Mouse (Mus musculus) adrenal gland (tissue): Measurements from ENCODE around the gene Ptcd1.
"Not testable (repeated sequence)": the region's sequence is repeated elsewhere in the genome, so short reads cannot be mapped to it uniquely, and the experiment has no call there.

Source experiments
- intact Hi-C: fragments of 180-260 bp; cut with DNase I; formaldehyde crosslinking; loops from one replicate; pipeline ENCODE4 v1.15.1; 2025

The Ptcd1 gene

GRCm38 (mm10) chr5:145165184-145165583, 1.7 kb downstream of the Ptcd1 start:
- intact Hi-C loops: no loop called here

GRCm38 (mm10) chr5:145164710-145165109, 2.2 kb downstream of the Ptcd1 start:
- intact Hi-C loops: no loop called here

- intact Hi-C loops: no loop called here
Measured at GRCm38 (mm10) chr5:145161361-145161760, 5.5 kb downstream of the Ptcd1 start.

DNA sequence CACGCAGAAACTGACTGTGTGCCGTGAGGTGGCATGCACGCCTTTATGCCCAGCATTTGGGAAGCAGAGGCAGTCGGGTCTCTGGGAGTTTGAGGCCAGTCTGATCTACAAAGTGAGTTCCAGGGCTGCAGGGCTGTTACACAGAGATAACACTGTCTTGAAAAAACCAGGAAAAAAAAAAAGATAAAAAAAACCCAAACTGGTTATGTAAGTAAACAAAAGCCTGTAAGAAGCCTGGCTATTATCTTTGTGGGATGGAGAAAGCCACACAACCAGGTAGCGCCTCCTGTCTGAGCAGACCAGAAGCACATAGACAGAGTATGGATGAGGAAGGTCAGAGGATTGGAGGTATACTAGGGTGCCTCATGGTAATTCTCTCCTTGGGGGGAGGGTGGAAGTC, 14.2 kb downstream of the Ptcd1 start:
- intact Hi-C loops: no loop called here

DNA sequence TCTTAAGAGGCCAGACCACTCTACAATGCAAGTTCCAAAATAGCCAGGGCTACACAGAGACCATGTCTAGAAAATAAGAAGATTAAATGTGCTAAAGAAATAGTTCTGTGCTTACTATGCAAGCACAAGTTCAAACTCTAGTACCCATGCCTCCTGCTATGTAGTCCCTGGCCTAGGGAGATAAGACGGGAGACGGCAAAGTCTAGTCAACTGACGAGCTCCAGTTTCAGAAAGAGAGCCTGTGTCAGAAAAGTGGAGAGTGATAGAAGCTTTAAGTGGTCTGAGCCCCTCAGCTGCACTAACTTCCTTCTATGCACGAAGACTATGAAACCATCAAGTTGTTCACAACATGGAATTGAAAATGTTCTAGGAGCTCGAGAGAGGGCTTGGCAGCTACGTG, 17.6 kb downstream of the Ptcd1 start:
- intact Hi-C loops: no loop called here

DNA sequence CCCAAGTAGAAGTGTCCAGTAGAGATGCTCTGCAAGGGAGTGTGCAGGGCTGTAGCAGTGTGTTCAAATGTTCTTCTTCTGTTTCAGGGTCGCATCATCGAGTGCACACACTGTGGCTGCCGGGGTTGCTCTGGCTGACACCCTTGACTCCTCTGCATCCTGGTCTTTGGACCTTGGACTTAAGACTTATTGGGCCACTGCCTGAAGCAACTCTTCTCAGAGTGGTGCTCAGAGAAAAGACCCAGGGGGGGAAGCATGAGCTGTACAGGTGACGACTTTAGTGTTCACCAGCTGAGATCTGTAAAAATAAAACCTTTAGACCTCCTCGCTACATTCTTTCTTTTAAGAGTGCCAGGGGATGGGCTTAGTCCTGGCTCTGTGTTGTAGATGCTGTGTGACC, 19.2 kb downstream of the Ptcd1 start:
- intact Hi-C loops: no loop called here

DNA sequence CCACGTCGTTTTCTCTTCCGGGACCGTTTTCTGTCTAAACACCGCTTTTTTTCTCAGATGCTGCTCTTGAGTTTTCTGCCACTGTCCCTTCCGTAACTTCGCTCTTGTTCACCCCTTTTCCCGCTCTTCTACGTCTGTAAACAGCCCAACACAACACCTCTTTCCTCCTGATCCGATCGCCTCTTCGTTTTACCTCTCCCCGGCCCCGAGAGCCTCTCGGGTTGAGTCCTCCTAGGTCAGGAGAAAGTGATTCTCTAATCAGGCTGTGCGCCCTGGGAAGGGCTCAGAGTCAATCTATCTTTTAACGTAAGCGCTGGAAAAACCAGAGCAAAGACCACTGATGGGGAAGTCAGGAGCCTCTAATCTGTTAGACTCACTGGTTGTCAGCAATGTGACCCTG, 26.3 kb downstream of the Ptcd1 start:
- intact Hi-C loops: no loop called here

GRCm38 (mm10) chr5:145139571-145140519, 27.1 kb downstream of the Ptcd1 start, which contains the start of the genes Pdap1 and Bud31:
Pdap1 (minus strand) TSS chr5:145140238.
Bud31 (plus strand) TSS chr5:145140362.
- intact Hi-C loops: no loop called here

DNA sequence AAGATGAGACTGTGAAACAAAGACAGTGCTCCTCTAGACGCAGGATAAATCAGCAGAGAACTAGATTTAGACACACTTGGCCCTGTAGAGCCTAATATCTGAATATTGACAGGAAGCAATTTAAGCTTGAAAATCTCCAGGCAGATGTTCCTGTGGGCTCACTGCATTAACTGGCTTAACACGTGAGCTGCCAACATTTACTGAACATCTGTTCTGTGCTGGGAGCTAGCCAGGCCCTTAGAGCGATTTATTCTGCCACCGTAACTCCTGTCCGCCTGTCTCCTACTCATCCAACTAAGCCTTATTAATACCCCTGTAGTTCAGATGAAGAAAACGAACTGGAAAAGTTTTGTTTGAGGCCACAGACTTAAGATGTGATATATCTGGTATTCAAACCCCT, 28.1 kb downstream of the Ptcd1 start:
- intact Hi-C loops: no loop called here

- intact Hi-C loops: not testable (repeated sequence)
Measured at GRCm38 (mm10) chr5:145133275-145133674, 33.6 kb downstream of the Ptcd1 start.

- intact Hi-C loops: no loop called here
Measured at GRCm38 (mm10) chr5:145130995-145131394, 35.9 kb downstream of the Ptcd1 start.

DNA sequence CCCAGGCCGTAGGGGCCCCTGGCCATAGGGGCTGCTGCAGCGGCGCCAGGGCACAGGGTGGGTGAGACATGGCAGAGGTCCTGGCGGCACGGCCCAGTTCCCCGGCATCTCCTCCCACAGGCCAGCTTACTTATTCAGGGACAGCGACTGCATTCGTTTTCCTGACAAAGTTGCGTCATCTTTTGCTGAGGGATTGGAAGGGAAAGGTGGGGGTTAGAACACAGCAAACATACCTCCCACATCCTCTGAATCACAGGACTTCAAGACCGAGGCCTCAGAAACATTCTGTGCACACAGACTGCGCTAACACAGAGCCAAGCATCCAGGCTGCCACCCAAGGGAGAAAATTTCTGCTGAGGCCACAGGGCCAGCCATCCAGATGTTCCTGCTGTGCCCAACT, 36.7 kb downstream of the Ptcd1 start:
- intact Hi-C loops: no loop called here

- intact Hi-C loops: not testable (repeated sequence)
Measured at GRCm38 (mm10) chr5:145129773-145130172, 37.1 kb downstream of the Ptcd1 start.

DNA sequence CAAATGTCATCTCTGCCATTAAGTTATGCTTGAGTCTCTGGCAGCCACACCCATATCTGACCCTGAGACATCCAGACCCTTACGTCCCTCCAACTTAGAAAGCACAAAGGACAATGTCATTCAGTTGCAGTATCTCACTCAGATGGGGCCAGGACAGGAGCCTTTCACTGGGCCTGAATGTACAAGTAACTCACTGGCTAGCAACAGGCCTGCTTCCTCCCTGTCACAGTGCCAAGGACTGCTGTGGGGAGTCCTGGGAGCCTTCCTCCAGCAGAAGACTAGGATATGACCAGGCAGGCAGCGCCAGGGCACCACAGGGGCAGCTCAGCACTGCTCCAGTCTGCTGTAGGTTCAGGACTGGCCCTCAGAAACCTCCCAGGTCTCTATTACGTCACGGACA, 37.8 kb downstream of the Ptcd1 start:
- intact Hi-C loops: no loop called here

GRCm38 (mm10) chr5:145126580-145126979, 40.3 kb downstream of the Ptcd1 start:
- intact Hi-C loops: no loop called here

- intact Hi-C loops: no loop called here
Measured at GRCm38 (mm10) chr5:145123396-145123795, 43.5 kb downstream of the Ptcd1 start.

GRCm38 (mm10) chr5:145120921-145121320, 46.0 kb downstream of the Ptcd1 start:
- intact Hi-C loops: no loop called here

GRCm38 (mm10) chr5:145119385-145119784, 47.5 kb downstream of the Ptcd1 start:
- intact Hi-C loops: no loop called here

GRCm38 (mm10) chr5:145118461-145118860, 48.4 kb downstream of the Ptcd1 start:
- intact Hi-C loops: no loop called here

GRCm38 (mm10) chr5:145118005-145118404, 48.9 kb downstream of the Ptcd1 start:
- intact Hi-C loops: no loop called here

DNA sequence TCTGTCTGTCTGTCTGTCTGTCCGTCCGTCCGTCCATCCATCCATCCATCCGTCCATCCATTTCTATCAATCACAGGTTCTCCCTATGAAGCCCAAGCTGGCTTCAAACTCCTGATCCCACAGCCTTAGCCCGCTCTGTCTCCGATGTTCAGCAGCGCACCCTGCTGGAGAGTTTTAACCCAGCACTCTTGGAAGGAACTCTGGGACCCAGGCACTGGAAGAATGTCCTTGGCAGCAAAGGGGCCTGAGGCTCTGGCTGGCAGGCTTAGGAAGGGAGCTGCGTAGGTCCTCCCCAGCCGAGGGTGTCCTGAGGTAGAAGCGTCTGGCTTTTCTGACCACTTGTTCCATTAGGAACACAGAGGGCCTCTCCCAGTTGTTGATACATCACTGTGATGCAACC, 50.0 kb downstream of the Ptcd1 start:
- intact Hi-C loops: loop anchor here (2.0 kb wide), 1 partner anchor 34 kb away; the partner anchor contains the start of gene Arpc1a

- intact Hi-C loops: loop anchor here (2.0 kb wide), 1 partner anchor 34 kb away; the partner anchor contains the start of gene Arpc1a
Measured at GRCm38 (mm10) chr5:145116316-145116715, 50.6 kb downstream of the Ptcd1 start.

DNA sequence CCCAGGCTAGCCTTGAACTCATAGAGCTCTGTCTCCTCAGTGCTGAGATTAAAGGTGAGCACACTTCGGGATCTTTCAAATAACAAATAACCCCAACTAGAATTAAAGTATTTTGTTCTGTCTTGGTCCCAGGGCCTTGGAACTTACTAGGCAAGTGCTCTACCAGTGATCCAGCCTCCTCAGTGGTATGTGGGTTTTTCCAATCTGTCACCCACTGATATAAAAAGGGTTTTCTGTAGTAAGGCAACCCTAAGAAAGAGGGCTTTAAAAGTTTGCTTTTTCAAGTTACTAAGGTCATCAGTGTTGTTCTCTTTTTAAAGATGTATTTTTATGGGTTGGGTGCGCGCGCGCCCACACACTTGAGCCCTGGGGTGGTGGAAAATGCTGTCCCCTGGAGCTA, 51.2 kb downstream of the Ptcd1 start:
- intact Hi-C loops: loop anchor here (2.0 kb wide), 1 partner anchor 33 kb away; the partner anchor contains the start of gene Arpc1a
